Mouse (Mus musculus): Measurements from ENCODE around the gene Gls.

GRCm38 (mm10) chr1:52148178-52148577, 84.9 kb downstream of the Gls start:
- TF ChIP-seq CTCF (IDR thresholded peaks at IDR 0.05; ENCODE audit: low read depth) (no peak), EP300 (IDR thresholded peaks at IDR 0.05; ENCODE audit: low read depth) (no peak)

Measured in heart, postnatal 0 days (tissue).